Mouse (Mus musculus) spleen, adult 2 months (tissue): ENCODE results near the gene Wasl.

Experiments used
- CTCF ChIP-seq: fragments of 200-500 bp; IDR thresholded peaks from 2 replicates; pipeline ENCODE4 v1.5.1; 2011; ENCODE audit warnings: mild to moderate bottlenecking, inconsistent platforms; ENCODE audit not compliant: insufficient read depth, insufficient read length, insufficient replicate concordance; ENCODE audit errors: extremely low read depth
- POLR2A ChIP-seq: fragments of 200-500 bp; IDR thresholded peaks from 2 replicates; pipeline ENCODE4 v1.6.1; 2011; ENCODE audit warnings: low read depth, low read length, inconsistent platforms

GRCm38 (mm10) chr6:24608682-24609081 is 56.1 kb downstream of the Wasl start:
- TF ChIP-seq CTCF (no peak), POLR2A (no peak)
